Comparison of ENCODE assay signal across 8 mouse cellular contexts in the genomic region with DNA sequence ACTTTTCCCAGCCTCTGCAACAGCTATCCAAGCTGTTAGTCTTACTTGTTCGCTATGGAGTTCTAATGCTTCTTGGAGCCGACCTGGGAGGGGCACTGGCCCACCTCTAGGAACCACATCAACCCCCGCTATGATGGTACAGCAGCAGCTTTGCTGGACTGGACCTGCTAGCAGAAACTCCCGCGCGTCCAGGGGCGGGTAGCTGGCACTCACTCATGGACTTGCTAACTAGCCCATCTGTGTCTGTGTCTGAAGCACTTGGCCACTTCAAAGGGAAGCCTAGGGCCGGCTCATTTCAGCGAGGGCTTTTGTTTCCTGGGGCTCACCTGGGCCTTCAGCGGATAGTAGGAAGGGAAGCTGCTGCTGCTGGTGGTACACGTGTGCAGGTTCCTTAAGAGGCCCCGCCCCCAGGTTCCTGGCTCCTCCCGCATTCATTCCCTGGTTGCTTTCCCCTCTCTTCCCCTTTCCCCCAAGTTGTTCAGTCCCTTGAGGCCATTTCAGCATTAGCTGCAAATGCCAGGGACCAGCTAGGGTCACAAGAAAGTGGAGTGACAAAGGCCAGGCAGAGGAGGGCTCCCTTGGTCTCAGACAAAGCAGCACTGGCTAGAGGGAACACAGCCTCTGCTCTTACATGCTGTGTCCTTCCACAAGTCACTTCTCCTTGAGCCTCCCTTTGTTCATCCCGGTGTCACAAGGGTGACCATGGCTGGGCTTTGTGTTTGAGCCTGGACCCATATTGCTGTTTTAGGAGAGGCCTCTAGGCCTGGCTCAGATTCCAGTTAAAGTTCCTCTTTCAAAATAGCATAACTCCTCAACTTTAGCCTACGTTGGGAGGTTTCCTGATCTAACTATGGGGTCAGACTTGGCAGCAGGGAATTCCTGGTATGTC. TPM values are rescaled to one million over a fixed set of nuclear protein-coding genes. Genes with fewer than 3 reads are reported as not detected.
A peak's percentile ranks its signal among the peaks of the same experiment; 100 is the strongest.
DNase-seq lines count a peak whose midpoint lies in the region; ATAC-seq and TF ChIP-seq lines count a peak whose summit lies in the region.

Gene Lgals12, minus strand, starts transcription at position 393 of the 889 bp plus-strand sequence.

- peak; percentile 53 for ATAC-seq in limb, embryonic 11.5 days (ENCODE audit: insufficient number of reproducible peaks, low FRiP score, low TSS enrichment, low read depth)
- ATAC-seq in midbrain, embryonic 16.5 days: peak; percentile 59
- no peak for ATAC-seq in activated CD4-positive, CD25-positive, alpha-beta regulatory T cell, adult 4 months

- TF ChIP-seq POLR2A in cortical plate, adult 2 months (IDR thresholded peaks at IDR 0.05; ENCODE audit: extremely low read depth, insufficient read depth, low read length): no peak

- WGBS in limb, embryonic 11.5 days: 6% methylated on average over 15 of the region's 15 CpGs
- 8% methylated on average over 15 of the region's 15 CpGs for WGBS in midbrain, embryonic 16.5 days

- no peak for TF ChIP-seq CTCF in cortical plate, adult 2 months (IDR thresholded peaks at IDR 0.05; ENCODE audit: extremely low read depth, insufficient read depth, low read length)

- H3K9me3 ChIP-seq in limb, embryonic 11.5 days (ENCODE audit: control insufficient read depth, low read length): no peaks in the 10 kb centered on the region; the same call in 1 of the 2 replicates
- no peaks in the 10 kb centered on the region for H3K9me3 ChIP-seq in midbrain, embryonic 16.5 days (replicated peaks; ENCODE audit: control insufficient read depth, low read length, poor library complexity, severe bottlenecking)

- H3K4me2 ChIP-seq in limb, embryonic 11.5 days (ENCODE audit: low read depth, severe bottlenecking): peak within 1 kb of the TSS; percentile 62
- H3K4me2 ChIP-seq in midbrain, embryonic 16.5 days (ENCODE audit: low read length): peak within 1 kb of the TSS; percentile 80

- H3K27ac ChIP-seq in cortical plate, adult 2 months (ENCODE audit: insufficient read depth, low read length): no peak within 1 kb of the TSS
- H3K27ac ChIP-seq in limb, embryonic 11.5 days (replicated peaks; ENCODE audit: low read depth, low read length): peak within 1 kb of the TSS; percentile 38
- peak within 1 kb of the TSS; percentile 67 for H3K27ac ChIP-seq in midbrain, embryonic 16.5 days (ENCODE audit: low read length)

- H3K9ac ChIP-seq in limb, embryonic 11.5 days (ENCODE audit: low read length): no peak within 1 kb of the TSS; the same call in 1 of the 2 replicates
- peak within 1 kb of the TSS; percentile 62 for H3K9ac ChIP-seq in midbrain, embryonic 16.5 days (ENCODE audit: low read depth, low read length)

- H3K4me1 ChIP-seq in cortical plate, adult 2 months (ENCODE audit: control insufficient read depth, insufficient read depth, low read length): no peaks in the 10 kb centered on the region
- H3K4me1 ChIP-seq in limb, embryonic 11.5 days (ENCODE audit: control insufficient read depth, insufficient read depth, low read length): peaks cover 8% of the 10 kb centered on the region
- H3K4me1 ChIP-seq in midbrain, embryonic 16.5 days (ENCODE audit: control insufficient read depth, insufficient read depth, low read length): peaks cover 16% of the 10 kb centered on the region

- H3K4me3 ChIP-seq in cortical plate, adult 2 months (ENCODE audit: insufficient read depth, low read length): peak within 1 kb of the TSS; percentile 11; the same call in 1 of the 2 replicates
- H3K4me3 ChIP-seq in limb, embryonic 11.5 days (ENCODE audit: low read depth, low read length): peak within 1 kb of the TSS; percentile 21
- H3K4me3 ChIP-seq in midbrain, embryonic 16.5 days (ENCODE audit: low read depth, low read length): peak within 1 kb of the TSS; percentile 41

- H3K36me3 ChIP-seq in limb, embryonic 11.5 days (ENCODE audit: control insufficient read depth, insufficient read depth, low read length): no peaks in the 10 kb centered on the region
- H3K36me3 ChIP-seq in midbrain, embryonic 16.5 days (ENCODE audit: control insufficient read depth, insufficient read depth, low read length): no peaks in the 10 kb centered on the region

- peak; percentile 88 for DNase-seq in heart, adult 11 months
- DNase-seq in heart, adult 9 months (ENCODE audit: low spot score in 2 of 2): no peak
- DNase-seq in heart, postnatal 4 days: peak; percentile 21
- DNase-seq in limb, embryonic 11.5 days (ENCODE audit: low spot score): peak; percentile 77
- no peak for DNase-seq in spleen, postnatal 14 days (ENCODE audit: low spot score in 2 of 2)

- no peaks in the 10 kb centered on the region for H3K27me3 ChIP-seq in limb, embryonic 11.5 days (ENCODE audit: control insufficient read depth, insufficient read depth, low read length)
- peaks cover 4% of the 10 kb centered on the region; the same call in 1 of the 2 replicates for H3K27me3 ChIP-seq in midbrain, embryonic 16.5 days (ENCODE audit: control insufficient read depth, insufficient read depth, low read depth, low read length)

RNA-seq across cellular contexts. Expression of gene Lgals12, which starts in this region (rescaled TPM):
- polyA plus RNA-seq in cortical plate, adult 2 months (2012; rRNA removed): 0.72 and 0.79 TPM in 2 replicates
- total RNA-seq in heart, postnatal 4 days (2021): under 1 TPM; 0.36 to 0.41 TPM
- polyA plus RNA-seq in limb, embryonic 11.5 days (2014; fragmentation: Nextera tagmentation; extraction: Ambion mirVana): 0.30 and 0.93 TPM in 2 replicates
- polyA plus RNA-seq in midbrain, embryonic 16.5 days (2015; fragmentation: Nextera tagmentation; extraction: Ambion mirVana): 0.17 and 0.26 TPM in 2 replicates
- polyA plus RNA-seq in activated CD4-positive, CD25-positive, alpha-beta regulatory T cell, adult 4 months (2017; shearing (Covaris generic)): not detected

Comparison
In these comparisons a context has a peak if more than half of its experiments do, and no peak if none do; other contexts are left out.
1. Peak in DNase-seq in heart, postnatal 4 days; RNA of the gene not detected or under 1 TPM.
2. Peak in DNase-seq, ATAC-seq, H3K4me3 ChIP-seq, H3K27ac ChIP-seq and H3K4me2 ChIP-seq in limb, embryonic 11.5 days; RNA of the gene not detected or under 1 TPM.
3. Peak in ATAC-seq, H3K4me3 ChIP-seq, H3K27ac ChIP-seq, H3K9ac ChIP-seq and H3K4me2 ChIP-seq in midbrain, embryonic 16.5 days; RNA of the gene not detected or under 1 TPM.